Mouse (Mus musculus) urinary bladder, postnatal 36 days (tissue): ENCODE measurements around the gene Myom1.

Experiments used
- DNase-seq, 2 experiments: peaks; one replicate each; pipeline ENCODE4 v3.0.0; 2022; ENCODE audit warnings: low spot score in 2 of 2, mixed read lengths in 1 of 2

Myom1 gene

GRCm38 (mm10) chr17:71014911-71015310 is 12.5 kb downstream of the Myom1 start:
- no peak for DNase-seq

- DNase-seq, result no peak
These were observed 15.1 kb downstream of the Myom1 start for GRCm38 (mm10) chr17:71017457-71017998.

- DNase-seq, result no peak
These were observed 15.7 kb downstream of the Myom1 start for GRCm38 (mm10) chr17:71018151-71018550.

GRCm38 (mm10) chr17:71018616-71019308 is 16.3 kb downstream of the Myom1 start:
- DNase-seq, result no peak

GRCm38 (mm10) chr17:71019309-71019655 is 16.8 kb downstream of the Myom1 start:
- no peak for DNase-seq

- DNase-seq, result no peak
These were observed 17.4 kb downstream of the Myom1 start for GRCm38 (mm10) chr17:71019860-71020259.

GRCm38 (mm10) chr17:71022841-71023240 is 20.4 kb downstream of the Myom1 start:
- no peak for DNase-seq

- DNase-seq, result no peak
These were observed 21.6 kb downstream of the Myom1 start for GRCm38 (mm10) chr17:71024071-71024470.

- DNase-seq, result no peak
These were observed 23.5 kb downstream of the Myom1 start for GRCm38 (mm10) chr17:71025922-71026321.

GRCm38 (mm10) chr17:71027186-71027585 is 24.8 kb downstream of the Myom1 start:
- DNase-seq, result no peak

- DNase-seq, result no peak
These were observed 30.3 kb downstream of the Myom1 start for GRCm38 (mm10) chr17:71032719-71033118.

- no peak for DNase-seq
These were observed 32.0 kb downstream of the Myom1 start for GRCm38 (mm10) chr17:71034472-71034871.

GRCm38 (mm10) chr17:71037188-71037587 is 34.8 kb downstream of the Myom1 start:
- DNase-seq, result no peak

- no peak for DNase-seq
These were observed 36.4 kb downstream of the Myom1 start for GRCm38 (mm10) chr17:71038812-71039211.

GRCm38 (mm10) chr17:71039851-71040581 is 37.6 kb downstream of the Myom1 start:
- DNase-seq, result no peak

- DNase-seq, result no peak
These were observed 38.1 kb downstream of the Myom1 start for GRCm38 (mm10) chr17:71040582-71040880.

GRCm38 (mm10) chr17:71042645-71043044 is 40.2 kb downstream of the Myom1 start:
- DNase-seq, result no peak

GRCm38 (mm10) chr17:71045591-71045990 is 43.2 kb downstream of the Myom1 start:
- no peak for DNase-seq

- DNase-seq, result no peak
These were observed 44.4 kb downstream of the Myom1 start for GRCm38 (mm10) chr17:71046856-71047255.

GRCm38 (mm10) chr17:71049292-71049691 is 46.9 kb downstream of the Myom1 start:
- no peak for DNase-seq

- no peak for DNase-seq
These were observed 50.8 kb downstream of the Myom1 start for GRCm38 (mm10) chr17:71053134-71053708.

GRCm38 (mm10) chr17:71055203-71055894 is 52.9 kb downstream of the Myom1 start:
- no peak for DNase-seq
